Mouse (Mus musculus) stomach, embryonic 14.5 days (tissue): Measurements from ENCODE around the gene Rnf145. TPM values are rescaled to one million over a fixed set of nuclear protein-coding genes. Genes with fewer than 3 reads are reported as not detected.
"Not testable (repeated sequence)": the region's sequence is repeated elsewhere in the genome, so short reads cannot be mapped to it uniquely, and the experiment has no call there.

Experiments
- ATAC-seq: fragments of 200-750 bp; cut with Nextera tagmentation; 2 replicates; pipeline ENCODE4 v1.8.0; 2017; ENCODE audit warnings: low read depth, moderate TSS enrichment; ENCODE audit not compliant: insufficient number of reproducible peaks, insufficient read depth, low FRiP score
- H3K27ac ChIP-seq: fragments of 300-500 bp; sonication (generic); 2 replicates; pipeline ENCODE4 v1.5.1; 2014; ENCODE audit warnings: mild to moderate bottlenecking, low read length, moderate library complexity, mixed read lengths
- H3K27me3 ChIP-seq: fragments of 300-500 bp; sonication (generic); 2 replicates; pipeline ENCODE4 v1.6.1; 2014; ENCODE audit warnings: low read length, control low read depth, mixed read lengths; ENCODE audit not compliant: control insufficient read depth, insufficient read depth
- H3K36me3 ChIP-seq: fragments of 300-500 bp; sonication (generic); 2 replicates; pipeline ENCODE4 v1.6.1; 2014; ENCODE audit warnings: mild to moderate bottlenecking, control low read depth, low read length, moderate library complexity, mixed read lengths; ENCODE audit not compliant: control insufficient read depth, insufficient read depth
- H3K4me1 ChIP-seq: fragments of 300-500 bp; sonication (generic); 2 replicates; pipeline ENCODE4 v1.6.1; 2014; ENCODE audit warnings: low read length, control low read depth, mixed read lengths; ENCODE audit not compliant: control insufficient read depth, insufficient read depth
- H3K4me2 ChIP-seq: fragments of 300-500 bp; sonication (generic); replicated peaks from 2 replicates; pipeline ENCODE4 v1.6.1; 2014; ENCODE audit warnings: low read depth, low read length, control low read depth
- H3K4me3 ChIP-seq: fragments of 300-500 bp; sonication (generic); 2 replicates; pipeline ENCODE4 v1.5.1; 2014; ENCODE audit warnings: low read depth, low read length, control low read depth
- H3K9ac ChIP-seq: fragments of 300-500 bp; sonication (generic); replicated peaks from 2 replicates; pipeline ENCODE4 v1.6.1; 2014; ENCODE audit warnings: low read depth, mild to moderate bottlenecking, control low read depth, low read length, moderate library complexity, mixed read lengths
- H3K9me3 ChIP-seq: fragments of 300-500 bp; sonication (generic); 2 replicates; pipeline ENCODE4 v1.6.1; 2016; ENCODE audit warnings: low read depth, low read length, control low read depth; ENCODE audit not compliant: control insufficient read depth
- WGBS: fragments of 180-500 bp; shearing (Covaris S2); extraction: QIAGEN DNeasy Blood & Tissue Kit; methylation state at CpG from one replicate; pipeline ENCODE4 v1.1.7; 2014; 5-methylcytosine and 5-hydroxymethylcytosine counted together
- polyA plus RNA-seq: library from polyadenylated mRNA; unstranded; fragments of >200 nt; fragmentation: Nextera tagmentation; extraction: Ambion mirVana; gene quantifications from 2 replicates; pipeline ENCODE4 v1.2.1, GENCODE M21; 2014

The Rnf145 gene
- polyA plus RNA-seq, 1 experiment from 2014 or later, result 84.7 TPM

GRCm38 (mm10) chr11:44558521-44558920, 39.8 kb downstream of the Rnf145 start:
- Histone ChIP-seq H3K27me3 (no peaks in the 10 kb centered on the region), H3K4me1 (no peaks in the 10 kb centered on the region), H3K27ac (no peak overlapping the region), H3K9me3 (no peaks in the 10 kb centered on the region), H3K36me3 (peaks cover 47% of the 10 kb centered on the region), H3K4me3 (no peak overlapping the region), H3K9ac (no peak overlapping the region), H3K4me2 (no peak overlapping the region)
- no peak for ATAC-seq
- 88% methylated on average over 3 of the region's 3 CpGs for WGBS

- H3K4me2 ChIP-seq, result no peak overlapping the region
- no peaks in the 10 kb centered on the region for H3K27me3 ChIP-seq
- H3K4me3 ChIP-seq, result no peak overlapping the region
- no peak for ATAC-seq
- WGBS, result 96% methylated on average over 6 of the region's 6 CpGs
- H3K9ac ChIP-seq, result no peak overlapping the region
- peaks cover 53% of the 10 kb centered on the region for H3K36me3 ChIP-seq
- H3K27ac ChIP-seq, result no peak overlapping the region
- H3K9me3 ChIP-seq, result no peaks in the 10 kb centered on the region
- H3K4me1 ChIP-seq, result no peaks in the 10 kb centered on the region
These were observed 40.7 kb downstream of the Rnf145 start for GRCm38 (mm10) chr11:44559466-44559865.

GRCm38 (mm10) chr11:44560396-44560795, 41.6 kb downstream of the Rnf145 start:
- 92% methylated on average over 8 of the region's 8 CpGs for WGBS
- Histone ChIP-seq H3K27ac (no peak overlapping the region), H3K9me3 (no peaks in the 10 kb centered on the region), H3K4me1 (no peaks in the 10 kb centered on the region), H3K36me3 (peaks cover 53% of the 10 kb centered on the region), H3K4me2 (no peak overlapping the region), H3K27me3 (no peaks in the 10 kb centered on the region), H3K9ac (no peak overlapping the region), H3K4me3 (no peak overlapping the region)
- no peak for ATAC-seq

DNA sequence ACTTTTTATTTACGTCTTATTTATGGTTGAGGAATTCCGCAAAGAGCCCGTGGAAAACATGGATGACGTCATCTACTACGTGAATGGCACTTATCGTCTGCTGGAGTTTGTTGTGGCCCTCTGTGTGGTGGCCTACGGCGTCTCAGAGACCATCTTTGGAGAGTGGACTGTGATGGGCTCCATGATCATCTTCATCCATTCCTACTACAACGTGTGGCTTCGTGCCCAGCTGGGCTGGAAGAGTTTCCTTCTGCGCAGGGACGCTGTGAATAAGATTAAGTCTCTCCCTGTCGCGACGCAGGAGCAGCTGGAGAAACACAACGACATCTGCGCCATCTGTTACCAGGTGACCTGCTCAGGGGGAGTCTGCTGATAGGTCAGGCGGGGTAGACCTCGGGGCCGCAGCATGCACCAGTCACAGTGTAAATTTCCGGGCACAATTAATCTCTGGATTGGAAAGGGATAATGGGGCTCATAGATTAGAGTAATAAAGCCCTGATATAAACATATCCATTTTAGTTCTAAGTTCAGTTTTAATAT, 42.8 kb downstream of the Rnf145 start:
- Histone ChIP-seq H3K9me3 (no peaks in the 10 kb centered on the region), H3K4me1 (no peaks in the 10 kb centered on the region), H3K36me3 (peaks cover 55% of the 10 kb centered on the region; the same call in 1 of the 2 replicates), H3K27ac (no peak overlapping the region), H3K4me3 (no peak overlapping the region), H3K4me2 (no peak overlapping the region), H3K27me3 (no peaks in the 10 kb centered on the region), H3K9ac (no peak overlapping the region)
- no peak for ATAC-seq
- WGBS, result 89% methylated on average over 21 of the region's 21 CpGs

DNA sequence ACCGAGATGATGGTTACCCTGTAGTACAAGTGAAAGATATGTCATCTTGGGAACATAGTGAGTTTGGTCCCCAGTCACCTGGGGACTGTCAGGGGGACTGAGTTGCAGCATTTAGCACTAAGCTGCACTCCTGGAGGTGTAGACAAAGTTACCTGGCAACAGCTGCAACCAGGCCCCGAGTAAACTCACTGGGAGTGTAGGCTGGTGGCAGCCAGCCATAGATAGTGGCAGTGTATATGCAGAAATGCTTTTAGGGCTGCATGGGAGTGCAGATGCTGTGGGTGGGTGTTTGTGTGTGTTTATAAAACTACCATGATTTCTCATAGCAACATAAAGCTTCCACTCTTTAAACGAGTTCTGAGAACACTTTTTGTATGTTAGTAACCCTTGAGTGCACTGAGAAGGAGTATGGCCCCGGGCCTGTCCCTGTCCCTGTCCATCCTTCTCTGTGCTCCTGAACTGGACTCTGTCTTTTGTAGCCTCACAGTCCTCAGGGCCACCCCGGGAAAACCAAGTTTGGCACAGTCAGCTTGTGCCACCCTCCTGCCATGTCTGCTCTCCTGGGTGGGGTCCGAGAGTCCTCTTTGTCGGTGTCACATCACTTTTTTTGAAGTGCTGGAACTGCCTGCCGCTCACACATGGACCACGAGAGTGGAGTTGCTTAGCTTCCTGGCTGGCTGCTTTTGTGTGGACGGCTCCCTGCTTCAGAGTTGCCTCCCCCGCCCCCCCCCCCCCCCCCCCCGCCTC, 43.8 kb downstream of the Rnf145 start:
- H3K9me3 ChIP-seq, result no peaks in the 10 kb centered on the region
- no peaks in the 10 kb centered on the region for H3K27me3 ChIP-seq
- no peak for ATAC-seq
- H3K27ac ChIP-seq, result 0 out of 2 replicates have a peak overlapping the region, but pooled peaks have one; percentile 11
- H3K36me3 ChIP-seq, result peaks cover 46% of the 10 kb centered on the region; the same call in 1 of the 2 replicates
- H3K4me3 ChIP-seq, result no peak overlapping the region
- 81% methylated on average over 10 of the region's 12 CpGs for whole genome bisulfite sequencing
- no peaks in the 10 kb centered on the region for H3K4me1 ChIP-seq
- H3K4me2 ChIP-seq, result no peak overlapping the region
- no peak overlapping the region for H3K9ac ChIP-seq

GRCm38 (mm10) chr11:44564245-44564864, 45.6 kb downstream of the Rnf145 start:
- H3K27ac ChIP-seq, result no peak overlapping the region
- no peak for ATAC-seq
- WGBS, result 90% methylated on average over 12 of the region's 12 CpGs
- no peak overlapping the region for H3K9ac ChIP-seq
- H3K4me2 ChIP-seq, result no peak overlapping the region
- peaks cover 1% of the 10 kb centered on the region; the same call in 1 of the 2 replicates for H3K9me3 ChIP-seq
- no peaks in the 10 kb centered on the region for H3K27me3 ChIP-seq
- no peaks in the 10 kb centered on the region for H3K4me1 ChIP-seq
- peaks cover 41% of the 10 kb centered on the region; the same call in 1 of the 2 replicates for H3K36me3 ChIP-seq
- no peak overlapping the region for H3K4me3 ChIP-seq

DNA sequence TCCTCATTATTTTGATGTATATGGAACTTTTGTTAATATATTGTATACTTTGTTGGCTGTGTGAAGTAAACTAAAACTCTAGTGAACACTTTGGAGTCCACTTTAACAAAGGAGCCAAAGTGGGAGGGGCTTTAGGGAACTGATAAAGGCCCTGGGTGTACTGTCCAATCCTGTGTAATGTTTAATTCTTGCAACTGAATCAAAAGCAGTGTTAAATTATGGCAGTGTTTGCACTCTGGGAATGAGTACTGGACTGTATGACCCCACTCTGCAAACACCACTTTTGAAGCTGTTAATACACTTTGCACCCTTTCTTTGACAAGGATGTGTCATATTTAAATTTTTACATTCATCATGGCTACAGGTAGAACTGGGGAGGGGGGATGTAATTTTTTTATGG, 46.2 kb downstream of the Rnf145 start:
- H3K9me3 ChIP-seq, result peaks cover 4% of the 10 kb centered on the region; the same call in 1 of the 2 replicates
- no peak overlapping the region for H3K4me2 ChIP-seq
- 0 out of 2 replicates have a peak, but pooled peaks have one; percentile 28 for ATAC-seq

DNA sequence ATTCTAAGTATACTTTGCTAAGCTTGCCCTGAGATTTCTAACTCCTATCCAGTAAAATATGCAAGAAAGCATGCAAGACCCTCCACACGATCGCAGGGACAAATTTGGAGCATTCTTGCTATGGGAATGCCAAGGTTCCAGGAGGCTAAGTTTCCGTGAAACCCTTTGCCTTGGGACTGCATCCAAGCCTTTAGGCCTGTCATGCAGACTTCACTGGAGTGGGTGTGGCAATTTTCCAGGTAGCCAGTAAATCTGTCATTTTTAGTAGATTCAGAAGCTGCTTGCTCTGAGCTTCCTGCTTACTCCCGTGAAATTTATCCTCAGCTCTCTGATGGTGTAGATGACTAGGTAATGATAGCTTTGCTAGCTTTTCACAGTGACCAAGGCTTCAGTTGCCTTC, 51.6 kb downstream of the Rnf145 start:
- WGBS, result 91% methylated on average over 4 of the region's 4 CpGs
- not testable (repeated sequence) for H3K4me2 ChIP-seq, H3K9me3 ChIP-seq, H3K27me3 ChIP-seq, ATAC-seq, H3K36me3 ChIP-seq, H3K27ac ChIP-seq, H3K4me3 ChIP-seq, H3K9ac ChIP-seq, H3K4me1 ChIP-seq

More for the DNA sequence above, 46.2 kb downstream of the Rnf145 start:
- Histone ChIP-seq H3K9ac (no peak overlapping the region), H3K27me3 (no peaks in the 10 kb centered on the region), H3K27ac (no peak overlapping the region), H3K4me1 (no peaks in the 10 kb centered on the region), H3K36me3 (peaks cover 36% of the 10 kb centered on the region; the same call in 1 of the 2 replicates), H3K4me3 (no peak overlapping the region)
